11 mouse cellular contexts compared by ENCODE assay signal in the genomic region with DNA sequence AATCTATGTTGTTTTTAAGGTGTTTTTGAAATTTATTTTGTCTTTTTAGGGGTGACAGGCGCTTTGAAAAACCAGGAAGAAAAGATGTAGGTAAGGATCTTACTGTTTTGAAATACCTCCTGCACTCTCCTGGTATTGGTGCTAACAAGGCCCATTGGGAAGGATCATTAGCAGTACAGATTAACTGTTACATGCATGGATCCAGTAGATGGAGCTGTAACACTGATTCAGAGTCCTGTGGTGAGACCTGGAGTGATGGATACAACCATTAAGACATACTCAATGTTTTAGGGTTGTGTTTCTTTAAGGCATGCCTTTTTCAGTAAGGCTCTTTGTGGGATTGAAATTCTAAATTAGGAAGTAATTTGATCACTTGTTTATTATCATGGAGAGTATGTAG. TPM values are rescaled to one million over a fixed set of nuclear protein-coding genes. Genes with fewer than 3 reads are reported as not detected.
DNase-seq lines count a peak whose midpoint lies in the region; ATAC-seq and TF ChIP-seq lines count a peak whose summit lies in the region.
"Had no signal": no experiment of that assay in that cellular context is flagged by ENCODE, and none has a peak within 500 bp of the region (broad histone marks: within the 10 kb centered on the region; RNA-seq: fewer than 3 reads in every experiment).

No protein-coding gene starts in this region.

- peak; percentile 41; the same call in 1 of the 2 replicates for TF ChIP-seq CTCF in liver, embryonic 14.5 days (IDR thresholded peaks at IDR 0.05; ENCODE audit: low read depth)
- no peak for TF ChIP-seq CTCF in cerebellum, adult 2 months (IDR thresholded peaks at IDR 0.05; ENCODE audit: borderline replicate concordance, insufficient read depth, low read depth, low read length)

- no peak for ATAC-seq in forebrain, embryonic 14.5 days
- no peak for ATAC-seq in forebrain, embryonic 13.5 days
- no peak for ATAC-seq in liver, embryonic 14.5 days (ENCODE audit: insufficient read depth)
- no peak for ATAC-seq in liver, embryonic 11.5 days (replicated peaks; ENCODE audit: low FRiP score)
- ATAC-seq: midbrain, embryonic 16.5 days had no signal

- H3K4me3 ChIP-seq in forebrain, embryonic 14.5 days (ENCODE audit: low read depth, low read length): no peak overlapping the region
- H3K4me3 ChIP-seq in forebrain, embryonic 13.5 days: no peak overlapping the region
- no peak overlapping the region for H3K4me3 ChIP-seq in liver, embryonic 14.5 days (ENCODE audit: insufficient read depth in 1 of 2, low read depth in 2 of 2, low read length in 2 of 2)
- H3K4me3 ChIP-seq in liver, embryonic 11.5 days (ENCODE audit: low read depth, low read length): no peak overlapping the region
- H3K4me3 ChIP-seq in cerebellum, adult 2 months (replicated peaks; ENCODE audit: insufficient read depth, low read depth, low read length): no peak overlapping the region
- H3K4me3 ChIP-seq: limb, embryonic 13.5 days had no signal

- no peak for TF ChIP-seq EP300 in liver, embryonic 14.5 days (IDR thresholded peaks at IDR 0.05; ENCODE audit: low read depth)

- TF ChIP-seq POLR2A in cerebellum, adult 2 months (IDR thresholded peaks at IDR 0.05; ENCODE audit: borderline replicate concordance, insufficient read depth, low read length): no peak

- H3K27ac ChIP-seq in forebrain, embryonic 14.5 days (ENCODE audit: low read depth, low read length): no peak overlapping the region
- no peak overlapping the region for H3K27ac ChIP-seq in forebrain, embryonic 13.5 days
- H3K27ac ChIP-seq in liver, embryonic 14.5 days: no peak overlapping the region
- H3K27ac ChIP-seq in liver, embryonic 11.5 days (ENCODE audit: low read depth, low read length): no peak overlapping the region
- no peak overlapping the region for H3K27ac ChIP-seq in cerebellum, adult 2 months (ENCODE audit: insufficient read depth, low read length)
- H3K27ac ChIP-seq: limb, embryonic 13.5 days had no signal

- no peaks in the 10 kb centered on the region for H3K4me1 ChIP-seq in forebrain, embryonic 14.5 days (ENCODE audit: control insufficient read depth, insufficient read depth, low read length)
- no peaks in the 10 kb centered on the region for H3K4me1 ChIP-seq in forebrain, embryonic 13.5 days
- H3K4me1 ChIP-seq in liver, embryonic 14.5 days (replicated peaks; ENCODE audit: control insufficient read depth in 2 of 2, insufficient read depth in 2 of 2, low read length in 1 of 2): peaks cover 0 to 2% of the 10 kb centered on the region in 2 experiments; a peak in 2 of 4 replicates
- H3K4me1 ChIP-seq in liver, embryonic 11.5 days (replicated peaks; ENCODE audit: control insufficient read depth, insufficient read depth, low read length): no peaks in the 10 kb centered on the region
- H3K4me1 ChIP-seq in cerebellum, adult 2 months (ENCODE audit: control insufficient read depth, insufficient read depth, low read length): no peaks in the 10 kb centered on the region
- H3K4me1 ChIP-seq: limb, embryonic 13.5 days had no signal

- H3K9me3 ChIP-seq in forebrain, embryonic 14.5 days (replicated peaks; ENCODE audit: control insufficient read depth, low read length): no peaks in the 10 kb centered on the region
- H3K9me3 ChIP-seq in forebrain, embryonic 13.5 days (replicated peaks): no peaks in the 10 kb centered on the region
- H3K9me3 ChIP-seq in liver, embryonic 14.5 days (ENCODE audit: control insufficient read depth, low read length): no peaks in the 10 kb centered on the region
- no peaks in the 10 kb centered on the region for H3K9me3 ChIP-seq in liver, embryonic 11.5 days (ENCODE audit: control insufficient read depth, low read length)
- H3K9me3 ChIP-seq: limb, embryonic 13.5 days had no signal

- peak; percentile 39 for DNase-seq in forebrain, embryonic 14.5 days (ENCODE audit: low spot score)
- peak in 1 of 3 experiments; percentile 16 for DNase-seq in liver, embryonic 14.5 days (ENCODE audit: low read depth in 3 of 3, low spot score in 3 of 3)
- DNase-seq in liver, embryonic 11.5 days (ENCODE audit: low spot score): no peak
- peak; percentile 30 for DNase-seq in adipocyte (ENCODE audit: low spot score)
- peak; percentile 6 for DNase-seq in retina, adult 2 months (ENCODE audit: low read depth, low spot score)
- no peak for DNase-seq in cerebellum, adult 11 months
- no peak for DNase-seq in cerebellum, adult 2 months
- DNase-seq: heart, postnatal 10 days had no signal

- no peak overlapping the region for H3K9ac ChIP-seq in forebrain, embryonic 14.5 days (ENCODE audit: low read length)
- H3K9ac ChIP-seq in forebrain, embryonic 13.5 days: no peak overlapping the region
- no peak overlapping the region for H3K9ac ChIP-seq in liver, embryonic 14.5 days (replicated peaks)
- H3K9ac ChIP-seq in liver, embryonic 11.5 days (ENCODE audit: low read depth, low read length): no peak overlapping the region
- H3K9ac ChIP-seq: limb, embryonic 13.5 days had no signal

- peaks cover 20% of the 10 kb centered on the region for H3K36me3 ChIP-seq in forebrain, embryonic 14.5 days (ENCODE audit: control insufficient read depth, insufficient read depth, low read length)
- H3K36me3 ChIP-seq in forebrain, embryonic 13.5 days (ENCODE audit: poor library complexity, severe bottlenecking): peaks cover 31% of the 10 kb centered on the region
- H3K36me3 ChIP-seq in liver, embryonic 14.5 days (replicated peaks; ENCODE audit: control insufficient read depth, insufficient read depth, low read depth): peaks cover 8% of the 10 kb centered on the region; the same call in 1 of the 2 replicates
- peaks cover 11% of the 10 kb centered on the region; the same call in 1 of the 2 replicates for H3K36me3 ChIP-seq in liver, embryonic 11.5 days (ENCODE audit: control insufficient read depth, insufficient read depth, low read length)

- WGBS in forebrain, embryonic 14.5 days: 88% methylated on average over 1 of the region's 1 CpGs
- 90% methylated on average over 1 of the region's 1 CpGs for WGBS in forebrain, embryonic 13.5 days
- WGBS in liver, embryonic 14.5 days (ENCODE audit: insufficient replicate concordance): 74% methylated on average over 1 of the region's 1 CpGs
- 87% methylated on average over 1 of the region's 1 CpGs for WGBS in liver, embryonic 11.5 days
- WGBS in cerebellum, adult 2 months: 94% methylated on average over 1 of the region's 1 CpGs

- no peak overlapping the region for H3K4me2 ChIP-seq in forebrain, embryonic 14.5 days (ENCODE audit: low read length)
- no peak overlapping the region for H3K4me2 ChIP-seq in forebrain, embryonic 13.5 days
- H3K4me2 ChIP-seq in liver, embryonic 14.5 days (ENCODE audit: low read depth): no peak overlapping the region
- H3K4me2 ChIP-seq in liver, embryonic 11.5 days: no peak overlapping the region
- H3K4me2 ChIP-seq: limb, embryonic 13.5 days had no signal

- H3K27me3 ChIP-seq in forebrain, embryonic 14.5 days (replicated peaks; ENCODE audit: control insufficient read depth, insufficient read depth, low read length): no peaks in the 10 kb centered on the region
- H3K27me3 ChIP-seq in forebrain, embryonic 13.5 days: no peaks in the 10 kb centered on the region
- H3K27me3 ChIP-seq in liver, embryonic 14.5 days (ENCODE audit: control insufficient read depth, insufficient read depth, low read length): no peaks in the 10 kb centered on the region
- no peaks in the 10 kb centered on the region for H3K27me3 ChIP-seq in liver, embryonic 11.5 days (replicated peaks; ENCODE audit: control insufficient read depth, insufficient read depth, low read length)
- H3K27me3 ChIP-seq in cerebellum, adult 2 months (ENCODE audit: control insufficient read depth, insufficient read depth, low read length): no peaks in the 10 kb centered on the region
- H3K27me3 ChIP-seq: limb, embryonic 13.5 days had no signal

RNA-seq across cellular contexts. Expression of a gene that starts 14.6 kb away (rescaled TPM):
- polyA plus RNA-seq in forebrain, embryonic 14.5 days (2014; fragmentation: Nextera tagmentation; extraction: Ambion mirVana): 10.4 and 11.2 TPM in 2 replicates
- 6.4 and 10.4 TPM in 2 replicates for polyA plus RNA-seq in forebrain, embryonic 13.5 days (2015; fragmentation: Nextera tagmentation; extraction: Ambion mirVana)
- not detected in 2 replicates for polyA plus RNA-seq in liver, embryonic 14.5 days (2012; rRNA removed)
- not detected in 2 replicates for polyA plus RNA-seq in liver, embryonic 14.5 days (2014; fragmentation: Nextera tagmentation; extraction: Ambion mirVana)
- 0.32 and 1.6 TPM in 2 replicates for polyA plus RNA-seq in liver, embryonic 11.5 days (2014; fragmentation: Nextera tagmentation; extraction: Ambion mirVana)
- 5.5 and 18.2 TPM in 2 replicates for polyA plus RNA-seq in cerebellum, adult 2 months (2012; rRNA removed)

RNA-seq across cellular contexts. Expression of a gene that starts 53.1 kb away (rescaled TPM):
- 50.0 and 53.6 TPM in 2 replicates for polyA plus RNA-seq in forebrain, embryonic 14.5 days (2014; fragmentation: Nextera tagmentation; extraction: Ambion mirVana)
- 65.4 and 67.4 TPM in 2 replicates for polyA plus RNA-seq in forebrain, embryonic 13.5 days (2015; fragmentation: Nextera tagmentation; extraction: Ambion mirVana)
- 17.1 and 17.9 TPM in 2 replicates for polyA plus RNA-seq in liver, embryonic 14.5 days (2012; rRNA removed)
- polyA plus RNA-seq in liver, embryonic 14.5 days (2014; fragmentation: Nextera tagmentation; extraction: Ambion mirVana): 11.2 and 13.0 TPM in 2 replicates
- 35.1 and 40.4 TPM in 2 replicates for polyA plus RNA-seq in liver, embryonic 11.5 days (2014; fragmentation: Nextera tagmentation; extraction: Ambion mirVana)
- 61.4 and 63.1 TPM in 2 replicates for polyA plus RNA-seq in cerebellum, adult 2 months (2012; rRNA removed)

Comparison
In these comparisons a context has a peak if more than half of its experiments do, and no peak if none do; other contexts are left out.
1. DNase-seq: peak in forebrain, embryonic 14.5 days (single experiment), adipocyte (single experiment) and retina, adult 2 months (single experiment); none in liver, embryonic 11.5 days (single experiment), cerebellum, adult 11 months (single experiment) and cerebellum, adult 2 months (0 of 2).